ENCODE assay signal across 13 mouse cellular contexts in the genomic region with DNA sequence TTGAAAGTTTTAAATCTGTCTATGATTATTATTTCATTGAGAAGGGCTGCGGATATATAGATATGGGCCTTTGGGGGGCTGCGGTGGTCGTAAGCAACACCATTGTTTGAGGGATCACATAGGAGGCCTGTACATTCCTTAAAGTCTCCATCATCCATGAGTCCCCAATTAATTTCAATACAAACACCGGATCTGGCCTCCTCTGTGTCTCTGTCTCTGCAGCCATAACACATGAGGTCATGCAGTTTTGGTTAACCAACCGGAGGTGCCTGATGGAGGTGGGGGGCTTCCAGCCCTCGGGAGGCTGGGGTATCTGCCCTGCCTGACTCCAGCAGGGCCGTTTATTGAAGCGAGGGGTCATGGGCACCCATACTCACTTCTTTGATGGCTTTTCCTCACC. TPM values are rescaled to one million over a fixed set of nuclear protein-coding genes. Genes with fewer than 3 reads are reported as not detected.
DNase-seq lines count a peak whose midpoint lies in the region; ATAC-seq and TF ChIP-seq lines count a peak whose summit lies in the region.
"Had no signal": no experiment of that assay in that cellular context is flagged by ENCODE, and none has a peak within 500 bp of the region (broad histone marks: within the 10 kb centered on the region; RNA-seq: fewer than 3 reads in every experiment).

No protein-coding gene starts in this region.

- 36% methylated on average over 8 of the region's 8 CpGs for WGBS in heart, adult 2 months
- 50% methylated on average over 8 of the region's 8 CpGs for WGBS in lung, embryonic 15.5 days
- 53% methylated on average over 8 of the region's 8 CpGs for WGBS in heart, postnatal 0 days

- TF ChIP-seq EP300 in heart, adult 2 months (IDR thresholded peaks at IDR 0.05; ENCODE audit: insufficient read depth, low read depth, low read length): no peak
- TF ChIP-seq EP300 in heart, postnatal 0 days (IDR thresholded peaks at IDR 0.05; ENCODE audit: low read depth): no peak

- H3K36me3 ChIP-seq in heart, adult 2 months (ENCODE audit: control insufficient read depth, insufficient read depth, low read length): no peaks in the 10 kb centered on the region
- H3K36me3 ChIP-seq in lung, embryonic 15.5 days: no peaks in the 10 kb centered on the region
- no peaks in the 10 kb centered on the region for H3K36me3 ChIP-seq in heart, postnatal 0 days (replicated peaks; ENCODE audit: control insufficient read depth, insufficient read depth, low read length)
- H3K36me3 ChIP-seq: midbrain, embryonic 12.5 days had no signal

- H3K9me3 ChIP-seq in lung, embryonic 15.5 days: no peaks in the 10 kb centered on the region
- no peaks in the 10 kb centered on the region for H3K9me3 ChIP-seq in heart, postnatal 0 days (replicated peaks; ENCODE audit: control insufficient read depth, low read length)
- H3K9me3 ChIP-seq: forebrain, embryonic 13.5 days; midbrain, embryonic 12.5 days had no signal

- peak overlapping the region; percentile 84 for H3K27ac ChIP-seq in heart, adult 2 months
- peak overlapping the region; percentile 70 for H3K27ac ChIP-seq in lung, embryonic 15.5 days
- H3K27ac ChIP-seq in heart, postnatal 0 days (ENCODE audit: low read depth): peak overlapping the region; percentile 89
- H3K27ac ChIP-seq: forebrain, embryonic 13.5 days had no signal

- H3K27me3 ChIP-seq in heart, adult 2 months (ENCODE audit: control insufficient read depth, insufficient read depth, low read length): no peaks in the 10 kb centered on the region
- no peaks in the 10 kb centered on the region for H3K27me3 ChIP-seq in lung, embryonic 15.5 days
- H3K27me3 ChIP-seq in heart, postnatal 0 days (ENCODE audit: control insufficient read depth, insufficient read depth, low read length): no peaks in the 10 kb centered on the region
- H3K27me3 ChIP-seq: forebrain, embryonic 13.5 days; midbrain, embryonic 12.5 days had no signal

- DNase-seq in heart, adult 2 months: no peak
- no peak for DNase-seq in heart, postnatal 25 days (ENCODE audit: low spot score)
- no peak for DNase-seq in lung, postnatal 25 days (ENCODE audit: low spot score)
- DNase-seq in heart, postnatal 0 days (ENCODE audit: low spot score): no peak
- peak; percentile 57 for DNase-seq in retina, postnatal 1 day
- no peak for DNase-seq in urinary bladder, postnatal 36 days (ENCODE audit: low spot score in 2 of 2)
- DNase-seq in right cerebral cortex, adult 2 months (ENCODE audit: low spot score in 2 of 2): no peak
- DNase-seq: B cell, adult 2 months; cerebellum, postnatal 36 days; left cerebral cortex, postnatal 4 days had no signal

- no peak for TF ChIP-seq CTCF in heart, adult 2 months (IDR thresholded peaks at IDR 0.05)
- no peak for TF ChIP-seq CTCF in heart, postnatal 0 days (IDR thresholded peaks at IDR 0.05; ENCODE audit: low read depth)

- TF ChIP-seq POLR2A in heart, adult 2 months (IDR thresholded peaks at IDR 0.05; ENCODE audit: insufficient read depth, low read depth, low read length): no peak

- H3K9ac ChIP-seq in heart, adult 2 months (ENCODE audit: low read depth, low read length): no peak overlapping the region
- H3K9ac ChIP-seq in lung, embryonic 15.5 days: no peak overlapping the region
- H3K9ac ChIP-seq in heart, postnatal 0 days (replicated peaks; ENCODE audit: low read depth, low read length): no peak overlapping the region
- H3K9ac ChIP-seq: midbrain, embryonic 12.5 days had no signal

- peaks cover 14% of the 10 kb centered on the region for H3K4me1 ChIP-seq in heart, adult 2 months (ENCODE audit: control insufficient read depth, insufficient read depth, low read length)
- H3K4me1 ChIP-seq in lung, embryonic 15.5 days: peaks cover 23% of the 10 kb centered on the region
- peaks cover 22% of the 10 kb centered on the region for H3K4me1 ChIP-seq in heart, postnatal 0 days (ENCODE audit: control insufficient read depth, insufficient read depth)

- H3K79me2 ChIP-seq in heart, adult 2 months (replicated peaks; ENCODE audit: control insufficient read depth, insufficient read depth, low read length): no peaks in the 10 kb centered on the region

- ATAC-seq in lung, embryonic 15.5 days (ENCODE audit: borderline replicate concordance, extremely low read depth, low FRiP score, low TSS enrichment): 0 out of 2 replicates have a peak, but pooled peaks have one; percentile 19
- no peak for ATAC-seq in heart, postnatal 0 days (ENCODE audit: insufficient read depth, low read depth)
- ATAC-seq: forebrain, embryonic 13.5 days had no signal

- intact Hi-C loops in heart, adult 2 months (cut with DNase I): loop anchor here (2.0 kb wide), 1 partner anchor 66 kb away; no protein-coding TSS in a partner anchor
- intact Hi-C loops in heart, postnatal 25 days (cut with DNase I): loop anchor here (5.0 kb wide), 1 partner anchor 62 kb away; a partner anchor contains a TSS

- no peak overlapping the region for H3K4me3 ChIP-seq in heart, adult 2 months
- no peak overlapping the region for H3K4me3 ChIP-seq in lung, embryonic 15.5 days
- no peak overlapping the region for H3K4me3 ChIP-seq in heart, postnatal 0 days (ENCODE audit: low read depth, low read length)
- H3K4me3 ChIP-seq: forebrain, embryonic 13.5 days; midbrain, embryonic 12.5 days had no signal

- H3K4me2 ChIP-seq in lung, embryonic 15.5 days: peak overlapping the region; percentile 31; the same call in 1 of the 2 replicates
- H3K4me2 ChIP-seq in heart, postnatal 0 days (ENCODE audit: low read depth, low read length): peak overlapping the region; percentile 8; the same call in 1 of the 2 replicates
- H3K4me2 ChIP-seq: forebrain, embryonic 13.5 days had no signal

RNA-seq across cellular contexts. Expression of a gene that starts 45.4 kb away (rescaled TPM):
- total RNA-seq in heart, adult 2 months (2021): not detected
- 0.59 and 0.61 TPM in 2 replicates for polyA plus RNA-seq in heart, adult 2 months (2012; rRNA removed)
- total RNA-seq in heart, postnatal 25 days (2021): under 1 TPM; 0.26 to 0.53 TPM
- polyA plus RNA-seq in lung, embryonic 15.5 days (2015; fragmentation: Nextera tagmentation; extraction: Ambion mirVana): 12.5 and 12.9 TPM in 2 replicates
- 5.2 and 7.5 TPM in 2 replicates for total RNA-seq in heart, postnatal 0 days (2014; rRNA removed; ENCODE audit: low replicate concordance)
- polyA plus RNA-seq in heart, postnatal 0 days (2015; fragmentation: Nextera tagmentation; extraction: Ambion mirVana): 2.2 and 2.4 TPM in 2 replicates
